Mouse (Mus musculus) G1E (cell line): ENCODE results near the gene Myom3. TPM values are rescaled to one million over a fixed set of nuclear protein-coding genes. Genes with fewer than 3 reads are reported as not detected.

Source experiments
- ATAC-seq: 2 replicates; pipeline ENCODE4 v1.8.0; 2016; ENCODE audit warnings: mild to moderate bottlenecking; ENCODE audit not compliant: insufficient number of reproducible peaks, poor library complexity, low FRiP score, severe bottlenecking; ENCODE audit errors: extremely low read depth
- DNase-seq: peaks from one replicate; pipeline ENCODE4 v3.0.0; 2012; ENCODE audit warnings: low spot score
- H3K27me3 ChIP-seq: 2 replicates; pipeline ENCODE4 v1.6.1; 2012; ENCODE audit warnings: mild to moderate bottlenecking, low read length, inconsistent platforms; ENCODE audit not compliant: insufficient read depth
- H3K36me3 ChIP-seq: replicated peaks from 2 replicates; pipeline ENCODE3; 2012; ENCODE audit warnings: mild to moderate bottlenecking, inconsistent platforms
- H3K4me1 ChIP-seq: 2 replicates; pipeline ENCODE4 v1.6.1; 2012; ENCODE audit warnings: low read depth, low read length, inconsistent platforms, mixed read lengths; ENCODE audit not compliant: insufficient read depth
- H3K4me3 ChIP-seq: 2 replicates; pipeline ENCODE4 v1.5.1; 2012; ENCODE audit warnings: low read depth, mild to moderate bottlenecking, inconsistent platforms, low read length, moderate library complexity, mixed read lengths
- H3K9me3 ChIP-seq: replicated peaks from 2 replicates; pipeline ENCODE4 v1.6.1; 2012; ENCODE audit warnings: inconsistent platforms
- CTCF ChIP-seq: IDR thresholded peaks from 2 replicates; pipeline ENCODE4 v1.5.1; 2012; ENCODE audit warnings: low read depth, low read length, inconsistent platforms, mixed read lengths
- GATA1 ChIP-seq: IDR thresholded peaks from 2 replicates; pipeline ENCODE4 v1.6.1; 2012; ENCODE audit warnings: borderline replicate concordance, low read length, inconsistent platforms, mixed read lengths
- GATA2 ChIP-seq: IDR thresholded peaks from 2 replicates; pipeline ENCODE4 v1.6.1; 2012; ENCODE audit warnings: low read depth, low read length, inconsistent platforms, borderline replicate concordance
- POLR2AphosphoS5 ChIP-seq: IDR thresholded peaks from 2 replicates; pipeline ENCODE4 v1.6.1; 2012; ENCODE audit warnings: low read depth, low read length, inconsistent platforms; ENCODE audit not compliant: insufficient replicate concordance
- TAL1 ChIP-seq: conservative IDR thresholded peaks from 2 replicates; pipeline ENCODE4 v1.6.1; 2012; ENCODE audit warnings: low read depth, low read length, inconsistent platforms, mixed read lengths
- polyA plus RNA-seq: library from polyadenylated mRNA; stranded (reverse); fragments of >175 nt; gene quantifications from 2 replicates; pipeline ENCODE4 v1.2.3, GENCODE M21; 2012
- total RNA-seq, 2 experiments: library from RNA; stranded (forward) in 1 of 2; stranded (reverse) in 1 of 2; fragments of 200-1000 nt in 1 of 2; fragments of >200 nt in 1 of 2; fragmentation: Nextera tagmentation in 1 of 2; gene quantifications; 2 replicates each; pipeline ENCODE4 v1.2.3; 2014 to 2017

Gene Myom3
- total and polyA plus RNA-seq, 3 experiments = 0.11 TPM; not detected in 2

DNA sequence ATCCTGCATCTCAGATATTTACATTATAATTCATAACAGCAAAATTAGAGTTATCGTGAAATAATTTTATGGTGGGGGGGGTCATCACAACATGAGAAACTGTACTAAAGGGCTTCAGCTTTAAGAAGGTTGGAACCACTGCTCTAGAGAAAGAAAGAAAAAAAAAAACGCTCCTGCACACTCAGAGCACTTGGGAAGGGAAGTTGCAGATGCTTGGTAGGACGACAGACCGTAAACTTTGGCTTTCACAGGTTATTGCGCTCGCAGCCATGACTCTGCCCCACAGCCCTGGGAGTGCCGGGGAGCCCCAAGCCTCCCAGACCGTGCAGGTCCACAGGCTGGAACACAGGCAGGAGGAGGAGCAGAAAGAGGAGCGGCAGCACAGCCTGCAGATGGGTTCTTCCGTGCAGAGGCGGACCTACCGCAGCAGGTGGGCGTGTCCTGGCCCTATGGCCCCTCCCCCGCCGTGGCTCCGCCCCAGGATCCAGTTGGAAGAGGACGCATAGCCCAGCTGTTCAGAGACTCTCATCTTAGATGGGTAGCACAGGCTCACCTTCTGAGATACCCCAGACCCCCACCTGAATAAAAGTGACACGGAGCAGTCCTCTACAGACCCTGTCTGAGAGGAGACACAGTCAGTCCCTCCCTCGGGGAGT, 2.9 kb downstream of the Myom3 start:
- Histone ChIP-seq H3K4me1 (peaks cover 3% of the 10 kb centered on the region), H3K27me3 (peaks cover 22% of the 10 kb centered on the region), H3K36me3 (no peaks in the 10 kb centered on the region), H3K4me3 (no peak overlapping the region), H3K9me3 (no peaks in the 10 kb centered on the region)
- no peak for DNase-seq
- no peak for ATAC-seq
- no peak for TF ChIP-seq POLR2AphosphoS5
- TF ChIP-seq TAL1 = no peak
- TF ChIP-seq GATA1 = no peak
- TF ChIP-seq GATA2 = no peak
- TF ChIP-seq CTCF = no peak

DNA sequence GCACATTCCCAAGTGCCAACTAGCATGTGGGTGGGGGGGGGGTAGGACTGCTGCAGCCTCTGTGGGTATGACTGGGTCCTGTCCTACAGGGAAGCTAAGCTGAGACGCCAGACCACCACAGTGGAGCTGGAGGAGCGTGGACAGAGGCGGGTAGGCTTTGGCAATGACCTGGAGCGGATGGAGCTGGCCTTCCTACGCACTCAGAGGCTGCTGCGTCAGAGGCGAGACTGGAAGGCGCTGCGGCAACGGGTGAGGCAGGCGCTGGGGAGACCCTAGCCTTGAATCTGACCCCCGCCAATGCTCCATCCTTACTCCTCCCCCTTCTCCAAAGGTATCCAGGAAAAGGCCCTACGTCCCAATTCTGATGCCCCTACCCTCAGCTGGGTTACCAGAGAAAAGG, 5.2 kb downstream of the Myom3 start:
- no peak overlapping the region for H3K4me3 ChIP-seq
- H3K36me3 ChIP-seq = no peaks in the 10 kb centered on the region
- no peak for DNase-seq
- H3K4me1 ChIP-seq = peaks cover 3% of the 10 kb centered on the region
- TF ChIP-seq TAL1 = no peak
- TF ChIP-seq GATA2 = no peak
- no peak for TF ChIP-seq CTCF
- no peak for TF ChIP-seq POLR2AphosphoS5
- TF ChIP-seq GATA1 = no peak
- H3K27me3 ChIP-seq = peaks cover 19% of the 10 kb centered on the region
- no peak for ATAC-seq
- H3K9me3 ChIP-seq = no peaks in the 10 kb centered on the region

DNA sequence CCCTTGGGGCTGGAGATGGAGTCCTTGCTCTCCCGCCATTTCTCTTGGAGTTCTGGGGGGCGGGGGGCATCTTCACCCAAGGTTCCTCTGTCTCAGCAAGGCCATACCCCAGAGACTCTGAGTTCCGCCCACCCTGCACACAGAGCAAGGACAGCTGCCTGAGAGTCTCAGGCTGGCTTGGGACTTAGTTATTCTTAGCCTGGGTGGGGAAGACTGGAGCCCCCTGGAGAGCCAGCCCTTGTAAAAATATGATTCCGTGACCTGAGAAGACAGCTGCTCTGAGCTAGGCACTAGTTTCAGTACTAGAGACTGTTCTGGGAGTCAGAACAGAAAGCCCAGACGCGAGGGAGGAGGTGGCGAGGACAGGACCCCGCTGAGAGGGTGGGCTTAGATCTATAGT, 6.2 kb downstream of the Myom3 start:
- Histone ChIP-seq H3K27me3 (peaks cover 17% of the 10 kb centered on the region), H3K4me3 (no peak overlapping the region), H3K36me3 (no peaks in the 10 kb centered on the region), H3K4me1 (peaks cover 3% of the 10 kb centered on the region), H3K9me3 (no peaks in the 10 kb centered on the region)
- no peak for DNase-seq
- TF ChIP-seq TAL1 = no peak
- TF ChIP-seq GATA2 = no peak
- no peak for TF ChIP-seq POLR2AphosphoS5
- TF ChIP-seq GATA1 = no peak
- TF ChIP-seq CTCF = no peak
- ATAC-seq = no peak

DNA sequence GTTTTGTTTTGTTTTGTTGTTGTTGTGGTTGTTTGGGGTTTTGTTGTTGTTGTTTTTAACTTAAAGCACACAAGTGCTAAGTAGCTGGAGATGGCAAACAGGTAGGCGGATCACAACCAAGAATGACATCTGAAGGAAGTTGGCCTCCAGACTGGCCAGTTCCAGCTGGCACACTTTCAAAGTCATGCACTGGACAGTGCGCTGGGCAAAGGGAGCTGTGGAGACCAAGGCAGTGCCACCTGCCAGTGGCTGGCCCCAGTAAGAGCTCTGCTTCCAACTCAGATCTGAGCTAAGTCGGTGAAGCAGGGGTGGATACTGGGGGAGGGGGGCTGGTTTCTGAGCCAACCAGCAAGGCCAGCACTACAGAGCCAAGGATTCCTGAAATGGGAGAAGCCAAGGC, 7.5 kb downstream of the Myom3 start:
- Histone ChIP-seq H3K4me3 (no peak overlapping the region), H3K27me3 (peaks cover 12% of the 10 kb centered on the region; the same call in 1 of the 2 replicates), H3K36me3 (no peaks in the 10 kb centered on the region), H3K4me1 (peaks cover 3% of the 10 kb centered on the region), H3K9me3 (no peaks in the 10 kb centered on the region)
- TF ChIP-seq TAL1 = no peak
- no peak for TF ChIP-seq CTCF
- TF ChIP-seq POLR2AphosphoS5 = no peak
- no peak for TF ChIP-seq GATA2
- no peak for TF ChIP-seq GATA1
- DNase-seq (no peak), ATAC-seq (no peak)

DNA sequence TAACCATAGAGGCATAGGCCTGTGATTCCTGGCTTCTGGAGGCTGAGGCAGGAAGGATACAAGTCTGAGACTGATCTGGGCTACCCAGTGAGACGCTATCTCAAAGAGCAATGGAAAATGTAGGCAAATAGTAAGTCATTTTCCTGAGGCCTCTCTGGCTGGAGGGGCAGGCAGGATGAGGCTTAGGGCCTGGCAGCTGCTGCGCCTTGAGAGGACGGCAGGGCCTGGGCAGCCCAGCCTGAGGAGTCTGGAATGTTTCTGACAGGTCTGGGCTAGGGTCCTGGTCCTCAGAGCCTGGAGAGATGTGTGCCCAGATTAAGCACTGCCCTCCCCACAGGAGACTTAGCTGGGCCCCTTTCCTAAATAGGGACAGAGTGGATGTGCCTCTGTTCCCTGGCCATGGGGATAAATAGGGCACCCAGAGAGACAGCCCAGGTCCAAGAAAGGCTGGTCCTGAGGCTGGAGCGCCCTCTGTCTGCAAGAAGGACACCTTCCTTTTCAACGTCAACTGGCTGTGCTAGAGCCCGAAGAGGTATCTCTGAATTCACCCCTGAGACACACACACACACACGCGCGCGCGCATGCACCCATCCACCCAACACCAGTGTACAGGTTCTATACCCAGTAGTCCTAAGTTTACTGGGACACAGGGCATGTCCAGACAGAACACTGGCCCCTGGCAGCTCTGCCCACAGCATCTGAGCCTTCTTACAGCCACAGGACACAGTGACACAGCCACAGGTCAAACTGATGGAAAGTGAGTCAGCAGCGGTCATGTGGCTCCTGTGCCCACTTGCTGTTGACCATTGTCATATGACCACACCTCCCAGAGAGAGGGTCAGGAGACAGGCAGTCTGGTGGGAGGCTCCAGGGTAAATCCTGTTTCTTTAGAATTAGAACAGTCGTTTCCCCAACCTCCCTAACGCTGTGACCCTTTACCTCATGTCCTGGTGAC, 9.3 kb downstream of the Myom3 start:
- Histone ChIP-seq H3K27me3 (peaks cover 7% of the 10 kb centered on the region; the same call in 1 of the 2 replicates), H3K4me3 (no peak overlapping the region), H3K4me1 (no peaks in the 10 kb centered on the region), H3K9me3 (no peaks in the 10 kb centered on the region), H3K36me3 (no peaks in the 10 kb centered on the region)
- DNase-seq = peak; percentile 13
- ATAC-seq = no peak
- TF ChIP-seq CTCF = no peak

DNA sequence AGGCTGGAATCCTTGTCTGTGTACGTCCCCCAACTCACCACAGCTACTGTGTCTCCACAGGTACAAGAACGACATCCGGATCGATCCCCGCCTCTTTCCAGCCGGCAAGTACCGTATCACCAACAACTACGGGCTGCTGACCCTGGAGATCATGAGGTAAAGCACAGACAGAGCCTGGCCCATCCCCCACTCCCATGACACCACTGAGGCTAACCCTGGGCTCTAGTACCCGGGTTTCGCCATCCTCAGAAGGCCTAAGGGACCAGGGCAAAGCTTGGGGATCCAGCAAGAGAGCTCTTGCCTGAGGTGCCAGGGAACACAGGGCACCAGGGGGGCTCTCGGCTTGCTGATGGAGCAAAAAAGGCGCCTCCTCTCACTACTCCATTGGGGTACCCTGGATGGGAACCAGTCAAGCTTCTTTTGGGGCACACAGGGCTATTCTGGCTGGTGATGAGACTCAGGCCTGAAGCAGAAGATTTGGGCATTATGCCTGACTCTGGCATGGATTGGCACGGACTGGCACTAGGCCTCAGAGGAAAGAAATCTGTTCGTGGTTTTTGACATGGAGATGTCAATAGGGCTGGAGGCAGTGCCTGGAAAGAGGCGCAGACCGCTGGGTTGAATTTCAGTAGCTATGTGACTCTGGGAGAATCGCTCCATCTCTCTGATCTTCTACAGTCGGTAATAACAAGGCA, 11.2 kb downstream of the Myom3 start:
- no peak overlapping the region for H3K4me3 ChIP-seq
- TF ChIP-seq TAL1 (no peak), POLR2AphosphoS5 (no peak), GATA1 (no peak), GATA2 (no peak), CTCF (no peak)
- no peaks in the 10 kb centered on the region for H3K36me3 ChIP-seq
- H3K9me3 ChIP-seq = no peaks in the 10 kb centered on the region
- ATAC-seq (no peak), DNase-seq (no peak)
- no peaks in the 10 kb centered on the region for H3K4me1 ChIP-seq
- peaks cover 8% of the 10 kb centered on the region; the same call in 1 of the 2 replicates for H3K27me3 ChIP-seq
